Mouse (Mus musculus): Measurements from ENCODE around the gene F2rl1.

DNA sequence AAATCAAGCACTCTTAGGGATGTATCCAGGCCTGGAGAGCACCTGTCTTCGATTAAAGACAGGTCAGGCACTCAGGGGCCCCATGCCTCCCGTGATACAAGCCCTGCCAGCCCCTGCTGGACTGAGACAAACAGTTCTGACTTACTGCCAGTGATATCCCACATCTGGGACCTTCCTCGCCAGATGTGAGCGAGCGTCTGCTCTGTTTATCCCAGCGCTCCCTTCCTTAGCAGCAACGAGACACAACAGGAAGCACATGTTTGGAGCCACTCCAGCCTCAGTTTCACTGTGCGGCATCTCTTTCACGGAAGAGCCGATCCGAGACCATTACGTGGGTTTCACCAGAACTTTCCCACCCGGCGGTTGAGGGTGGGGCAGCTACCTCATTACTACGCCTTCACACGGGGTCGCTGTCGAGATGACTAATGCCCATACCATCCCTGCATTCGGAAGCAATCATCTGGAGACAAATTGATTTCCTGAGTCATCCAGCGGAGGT lies 23.3 kb upstream of the F2rl1 start:
- no peak for TF ChIP-seq EP300 (optimal IDR thresholded peaks at IDR 0.05)
- peak; percentile 20; the same call in 1 of the 2 replicates for TF ChIP-seq CTCF (IDR thresholded peaks at IDR 0.05; ENCODE audit: low read depth)

Data from stomach, postnatal 0 days (tissue).